Mouse (Mus musculus) cerebellum, adult (tissue): ENCODE data around the gene Csmd2.

Source experiments
- ATAC-seq: cut with Nextera tagmentation; 2 replicates; pipeline ENCODE4 v1.9.2; 2017; ENCODE audit warnings: mild to moderate bottlenecking, moderate library complexity, mixed read lengths; ENCODE audit not compliant: insufficient number of reproducible peaks, low FRiP score, low TSS enrichment

Csmd2 gene

DNA sequence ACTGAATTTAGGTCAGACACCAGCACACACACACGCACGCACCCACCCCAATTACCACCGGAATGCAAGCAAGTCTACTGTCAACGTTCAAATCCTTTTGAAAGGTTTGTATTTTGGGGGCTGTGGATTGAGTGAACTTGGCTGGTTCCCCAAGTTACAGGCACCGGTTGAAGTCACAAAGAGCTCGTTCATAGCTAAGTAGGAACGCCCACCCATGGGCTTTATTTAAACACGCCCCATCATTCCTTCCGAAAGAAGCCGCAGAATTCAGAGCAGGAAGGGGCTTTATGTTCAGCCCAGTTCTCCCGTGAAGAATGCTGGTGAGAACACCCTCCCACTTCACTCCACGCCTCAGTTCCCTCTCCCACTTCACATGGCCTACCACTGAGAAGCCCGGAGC, 245.8 kb downstream of the Csmd2 start:
- no peak for ATAC-seq

GRCm38 (mm10) chr4:128239113-128239512, 251.5 kb downstream of the Csmd2 start:
- no peak for ATAC-seq

- no peak for ATAC-seq
These were observed 253.6 kb downstream of the Csmd2 start for GRCm38 (mm10) chr4:128241075-128241853.

- no peak for ATAC-seq
These were observed 254.2 kb downstream of the Csmd2 start for GRCm38 (mm10) chr4:128241854-128242356.

DNA sequence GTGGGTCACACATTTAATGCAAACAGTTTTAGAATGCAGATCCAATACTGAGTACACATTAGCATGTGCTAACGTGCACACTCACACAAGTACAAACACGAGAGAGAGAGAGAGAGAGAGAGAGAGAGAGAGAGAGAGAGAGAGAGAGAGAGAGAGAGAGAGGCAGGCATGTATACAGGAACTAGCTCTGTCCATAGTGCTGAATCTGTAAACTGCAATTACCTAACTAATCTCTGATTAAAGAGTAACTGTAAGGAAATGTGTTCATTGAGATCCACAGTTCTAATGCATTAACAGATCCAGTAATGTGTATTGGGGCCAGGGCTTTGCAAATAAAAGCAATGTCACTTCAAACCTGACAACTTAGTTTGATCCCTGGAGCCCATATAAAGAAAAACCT, 257.5 kb downstream of the Csmd2 start:
- no peak for ATAC-seq

DNA sequence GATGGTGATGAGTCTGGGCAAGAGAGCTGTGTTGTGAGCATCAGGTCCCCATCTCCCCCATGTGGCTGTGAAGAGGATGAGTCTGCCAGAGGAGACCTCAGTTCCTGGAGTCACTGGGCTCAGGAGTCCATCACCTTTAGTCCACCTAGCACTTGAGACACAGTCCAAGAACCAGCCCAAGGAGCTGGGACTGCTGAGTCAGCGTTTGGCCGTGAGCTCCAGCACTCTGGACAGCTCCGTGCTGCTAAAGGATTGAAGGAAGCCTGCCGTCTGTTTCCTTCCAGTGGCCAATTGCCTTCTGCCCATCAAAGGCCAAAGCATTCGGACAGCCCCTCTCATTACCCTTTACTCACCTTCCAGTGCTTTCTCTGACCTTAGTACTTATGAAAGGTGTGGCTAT, 261.0 kb downstream of the Csmd2 start:
- no peak for ATAC-seq

DNA sequence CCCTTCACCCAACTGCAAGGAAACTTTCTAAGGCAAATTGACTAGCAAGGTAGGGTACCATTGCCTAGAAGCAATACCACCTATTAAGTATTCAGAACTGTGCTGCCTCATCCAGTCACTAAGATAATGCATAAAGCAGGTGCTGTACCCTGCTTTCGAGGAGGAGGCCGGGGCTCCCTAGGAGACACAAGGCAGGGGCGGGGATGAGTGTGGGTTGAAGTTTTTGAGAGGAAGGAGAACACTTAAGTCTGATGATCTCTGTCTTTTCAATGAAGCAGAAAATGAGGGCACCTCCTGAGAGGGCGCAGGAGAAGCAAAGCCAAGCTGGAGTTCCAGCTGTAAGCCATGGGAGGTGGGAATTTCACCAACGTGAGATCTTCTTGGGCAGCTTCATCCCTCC, 271.6 kb downstream of the Csmd2 start:
- ATAC-seq: no peak

DNA sequence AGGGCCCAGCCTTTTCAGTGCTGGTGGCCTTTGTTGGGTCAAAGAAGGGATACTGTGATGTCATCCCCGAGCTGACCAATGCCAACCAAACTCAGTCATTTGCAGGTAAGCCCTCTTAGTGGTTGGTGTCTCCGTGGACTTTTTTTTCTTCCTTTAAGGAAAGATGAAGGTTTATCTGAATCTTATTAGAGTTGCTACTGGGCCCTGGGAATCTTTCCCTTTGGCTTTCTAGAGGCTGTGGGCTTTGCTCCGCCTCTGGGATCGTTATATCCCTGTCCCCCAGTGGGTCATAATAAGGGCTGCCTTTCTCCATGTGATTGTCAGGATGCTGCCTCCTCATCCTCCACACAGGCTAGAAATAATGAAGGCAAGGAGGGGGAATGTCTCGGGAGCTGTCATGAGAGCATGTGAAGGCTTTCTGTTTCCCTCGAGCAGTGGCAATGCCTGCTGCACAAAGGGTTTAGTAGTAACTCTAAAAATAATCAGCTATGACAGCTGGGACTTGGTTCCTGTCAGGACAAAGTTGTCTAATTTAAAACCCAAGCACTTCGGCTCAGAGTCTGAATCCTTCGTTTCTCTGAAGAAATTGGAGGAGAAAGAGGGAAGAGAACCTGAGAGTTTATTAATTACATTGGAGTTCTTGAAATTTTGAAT, 273.4 kb downstream of the Csmd2 start, which contains the start of gene Hmgb4:
Gene Hmgb4, minus strand, starts transcription at position 51 of the 654 bp plus-strand sequence.
- no peak for ATAC-seq

DNA sequence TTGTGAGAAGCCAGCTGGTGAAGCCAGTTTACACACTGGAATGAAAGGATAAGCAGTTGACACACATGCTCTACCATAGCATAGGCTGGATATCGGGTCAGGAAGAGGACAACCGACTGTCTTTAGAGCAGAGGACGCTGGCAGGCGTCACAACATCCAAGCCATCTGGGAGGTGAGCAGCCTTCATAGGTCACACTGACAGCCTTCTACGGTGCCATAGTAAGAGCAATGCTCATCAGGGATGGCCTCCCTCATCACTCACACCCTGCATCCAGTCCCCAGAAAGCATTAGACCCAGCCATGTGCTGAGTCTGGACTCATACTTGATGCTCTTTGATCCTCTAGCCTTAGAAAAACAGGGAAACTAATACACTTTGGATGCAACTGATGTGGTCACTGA, 276.8 kb downstream of the Csmd2 start:
- no peak for ATAC-seq

DNA sequence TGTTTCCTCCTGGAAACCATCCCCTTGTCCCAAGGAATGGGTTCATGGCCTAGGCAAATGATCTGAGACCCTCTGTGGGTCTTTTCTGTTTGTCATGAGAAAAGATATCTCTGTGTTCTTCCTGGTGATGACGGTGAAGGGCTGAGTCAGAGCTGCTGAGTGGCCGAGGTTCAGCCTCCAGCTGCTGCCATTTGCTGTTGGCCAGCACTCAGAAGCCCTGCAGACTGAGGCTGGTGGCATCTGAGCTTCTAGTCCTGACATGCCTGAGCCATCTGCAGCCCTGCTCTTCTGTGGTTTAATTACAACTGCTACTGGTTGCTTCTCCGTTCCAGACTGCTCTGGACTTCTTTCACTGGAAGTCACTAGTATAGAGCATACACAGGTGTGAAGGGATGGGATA, 277.7 kb downstream of the Csmd2 start:
- ATAC-seq: no peak

- no peak for ATAC-seq
These were observed 281.7 kb downstream of the Csmd2 start for GRCm38 (mm10) chr4:128269261-128269875.

DNA sequence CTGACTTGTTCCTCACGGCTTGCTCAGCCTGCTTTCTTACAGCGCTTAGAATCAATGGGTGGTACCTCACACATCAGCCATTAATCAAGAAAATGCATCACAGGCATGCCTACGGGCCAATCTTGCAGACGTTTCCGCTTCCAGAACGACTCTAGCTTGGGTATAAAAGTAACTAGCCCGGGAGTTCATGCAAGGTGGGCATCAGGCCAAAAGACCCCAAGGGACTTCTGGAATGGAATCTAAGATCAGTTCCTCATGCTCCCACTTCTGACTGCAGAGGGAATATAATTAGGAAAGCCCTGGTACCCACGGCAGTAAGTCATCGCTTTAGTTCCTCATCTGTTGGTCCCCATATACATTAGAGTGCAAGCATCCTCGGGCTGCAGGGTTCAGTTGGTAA, 282.5 kb downstream of the Csmd2 start:
- no peak for ATAC-seq

- ATAC-seq: no peak
These were observed 283.3 kb downstream of the Csmd2 start for GRCm38 (mm10) chr4:128270931-128271330.

DNA sequence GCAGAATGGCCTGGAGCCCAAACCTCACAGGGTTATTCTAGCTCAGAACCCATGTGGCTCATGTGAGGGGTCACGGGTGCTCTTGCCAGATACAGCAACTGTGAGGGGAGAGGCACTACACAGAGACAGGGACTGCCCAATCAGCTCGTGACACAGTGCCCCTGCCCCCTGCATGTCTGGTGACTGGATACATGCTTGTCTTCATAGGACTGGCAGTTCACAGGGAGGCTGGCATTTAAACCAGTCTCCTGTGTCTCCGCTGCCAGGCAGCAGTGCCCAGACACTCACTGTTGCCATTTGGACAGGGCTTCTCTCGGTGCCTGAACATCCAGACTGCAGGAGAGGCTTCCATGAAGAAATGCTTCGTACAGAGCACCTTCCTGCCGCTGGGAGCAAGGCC, 284.8 kb downstream of the Csmd2 start:
- no peak for ATAC-seq

DNA sequence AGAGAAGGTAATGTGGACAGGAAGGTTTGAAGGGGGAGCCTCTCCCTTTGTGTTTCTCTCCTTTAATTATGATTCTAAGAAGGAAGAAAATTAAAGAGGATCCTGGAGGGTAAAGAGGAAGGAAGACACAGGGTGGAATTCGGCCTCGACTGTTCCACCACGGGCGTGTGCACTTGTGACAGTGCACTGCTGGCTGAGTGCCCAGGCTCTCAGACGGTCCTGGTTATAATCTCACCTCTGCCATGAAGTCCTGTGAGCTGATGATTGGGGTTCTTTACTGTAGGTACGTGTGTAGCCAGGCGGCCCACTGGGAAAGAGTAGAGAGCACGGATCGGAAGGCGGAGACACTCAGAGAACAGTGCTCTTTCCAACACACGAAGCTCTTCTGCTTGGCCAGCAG, 285.5 kb downstream of the Csmd2 start:
- ATAC-seq: no peak

DNA sequence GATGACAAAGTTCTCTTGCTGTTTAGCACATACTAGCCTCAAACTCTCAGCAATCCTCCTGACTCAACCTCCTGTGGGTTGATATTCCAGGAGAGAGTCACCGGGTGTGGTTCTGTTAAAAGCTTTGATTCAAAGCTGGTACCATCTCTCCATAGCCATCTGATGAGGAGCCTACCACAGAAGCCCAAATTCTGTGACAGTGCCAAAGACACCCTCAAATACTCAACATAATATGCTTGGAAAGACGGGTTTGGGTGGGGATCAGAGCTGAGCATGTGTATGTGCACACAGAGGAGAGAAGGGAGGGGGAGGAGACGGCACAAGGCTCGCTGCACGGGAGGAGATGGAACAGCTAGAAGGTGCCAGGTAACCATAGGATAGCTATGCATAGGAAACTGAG, 287.5 kb downstream of the Csmd2 start:
- no peak for ATAC-seq

GRCm38 (mm10) chr4:128275586-128275985, 287.9 kb downstream of the Csmd2 start:
- ATAC-seq: no peak

GRCm38 (mm10) chr4:128285009-128285408, 297.4 kb downstream of the Csmd2 start:
- no peak for ATAC-seq

DNA sequence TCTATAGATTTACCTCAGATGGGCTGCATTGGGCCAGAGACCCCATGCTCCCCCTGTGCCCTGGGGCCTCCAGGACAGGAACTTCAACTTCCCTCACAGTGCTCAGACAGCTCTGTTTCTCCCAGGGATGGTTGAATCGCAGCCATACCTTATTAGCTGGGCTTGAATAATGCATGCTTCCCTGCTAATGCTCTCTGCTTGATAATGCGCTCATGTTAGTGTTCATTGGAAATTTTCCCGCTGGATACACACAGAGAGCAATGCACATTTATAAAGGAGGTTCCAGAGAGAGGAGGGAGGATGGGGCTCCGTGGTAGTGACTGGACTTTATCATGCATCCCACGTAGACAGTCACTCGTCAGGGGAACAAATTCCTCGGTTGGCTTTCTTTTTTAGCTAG, 300.4 kb downstream of the Csmd2 start:
- ATAC-seq: no peak

DNA sequence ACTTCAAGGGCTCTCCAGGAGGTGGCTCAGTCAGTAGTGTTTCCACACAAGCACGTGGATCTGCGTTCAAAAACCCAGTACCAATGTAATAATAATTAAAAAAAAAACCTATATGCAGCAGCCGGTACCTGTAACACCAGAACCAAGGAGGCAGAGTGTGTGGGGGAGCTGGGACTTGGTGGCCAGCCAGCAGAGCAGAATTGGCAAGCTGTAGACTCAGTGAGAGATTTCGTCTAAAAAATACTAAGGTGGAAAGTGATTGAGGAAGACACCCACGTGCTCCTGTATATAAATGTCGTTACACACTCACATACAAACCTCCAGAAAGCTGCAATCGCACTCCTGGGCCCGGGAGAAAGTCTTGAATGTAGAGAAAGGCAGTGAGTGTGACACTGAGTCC, 316.4 kb downstream of the Csmd2 start:
- no peak for ATAC-seq

DNA sequence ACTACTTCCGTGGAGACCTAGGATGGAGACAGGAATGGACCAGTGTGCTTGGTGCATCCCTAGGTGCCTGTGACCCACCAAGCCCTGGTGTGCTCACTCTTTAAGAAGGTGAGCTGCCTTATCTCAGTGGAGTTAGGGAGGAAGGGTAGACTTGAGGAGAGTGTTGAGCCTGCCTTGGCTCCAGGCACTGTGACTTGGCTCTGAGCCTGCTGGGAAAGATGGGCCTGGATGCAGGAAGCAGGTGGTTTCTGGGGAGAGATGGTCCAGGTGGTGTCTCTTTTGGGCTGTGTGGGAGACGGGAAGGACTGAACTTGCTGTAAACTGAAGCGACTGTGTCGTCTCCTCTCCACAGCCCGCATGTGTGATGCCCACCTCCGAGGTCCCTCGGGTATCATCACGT, 318.4 kb downstream of the Csmd2 start:
- ATAC-seq: no peak
